Mouse (Mus musculus): ENCODE measurements around the gene Gm10719.
"Not testable (repeated sequence)": the region's sequence is repeated elsewhere in the genome, so short reads cannot be mapped to it uniquely, and the experiment has no call there.

DNA sequence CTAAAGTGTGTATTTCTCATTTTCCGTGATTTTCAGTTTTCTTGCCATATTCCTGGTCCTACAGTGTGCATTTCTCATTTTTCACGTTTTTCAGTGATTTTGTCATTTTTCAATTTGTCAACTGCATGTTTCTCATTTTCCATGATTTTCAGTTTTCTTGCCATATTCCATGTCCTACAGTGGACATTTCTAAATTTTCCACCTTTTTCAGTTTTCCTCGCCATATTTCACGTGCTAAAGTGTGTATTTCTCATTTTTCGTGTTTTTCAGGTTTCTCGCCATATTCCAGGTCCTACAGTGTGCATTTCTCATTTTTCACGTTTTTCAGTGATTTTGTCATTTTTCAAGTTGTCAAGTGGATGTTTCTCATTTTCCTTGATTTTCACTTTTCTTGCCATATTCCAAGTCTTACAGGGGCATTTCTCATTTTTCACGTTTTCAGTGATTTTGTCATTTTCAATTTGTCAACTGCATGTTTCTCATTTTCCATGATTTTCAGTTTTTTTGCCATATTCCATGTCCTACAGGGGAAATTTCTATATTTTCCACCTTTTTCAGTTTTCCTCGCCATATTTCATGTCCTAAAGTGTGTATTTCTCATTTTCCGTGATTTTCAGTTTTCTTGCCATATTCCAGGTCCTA is 13.6 kb downstream of the Gm10719 start:
- not testable (repeated sequence) for TF ChIP-seq CTCF (IDR thresholded peaks at IDR 0.05; ENCODE audit: low read depth, low read length); POLR2A (IDR thresholded peaks at IDR 0.05; ENCODE audit: borderline replicate concordance, low read depth, low read length)
